Mouse (Mus musculus) C2C12 (cell line): ENCODE data around the gene Cda.

ENCODE experiments used
- CEBPB ChIP-seq: IDR thresholded peaks from one replicate; pipeline ENCODE4 v1.6.1; 2011; ENCODE audit warnings: low read depth, mild to moderate bottlenecking, control low read depth, moderate library complexity
- CTCF ChIP-seq: IDR thresholded peaks from one replicate; pipeline ENCODE4 v1.5.1; 2011; ENCODE audit not compliant: control insufficient read depth, insufficient read depth, insufficient read length
- MAX ChIP-seq: IDR thresholded peaks from one replicate; pipeline ENCODE4 v1.6.1; 2011; ENCODE audit warnings: mild to moderate bottlenecking, control low read depth
- MYOD1 ChIP-seq: IDR thresholded peaks from one replicate; pipeline ENCODE4 v1.6.1; 2011; ENCODE audit warnings: low read depth; ENCODE audit not compliant: control insufficient read depth, insufficient read length
- MYOG ChIP-seq: IDR thresholded peaks from one replicate; pipeline ENCODE4 v1.6.1; 2011; ENCODE audit not compliant: control insufficient read depth, insufficient read length; ENCODE audit errors: extremely low read depth
- USF1 ChIP-seq: IDR thresholded peaks from one replicate; pipeline ENCODE4 v1.6.1; 2011; ENCODE audit warnings: low read depth, mild to moderate bottlenecking, control low read depth, moderate library complexity

DNA sequence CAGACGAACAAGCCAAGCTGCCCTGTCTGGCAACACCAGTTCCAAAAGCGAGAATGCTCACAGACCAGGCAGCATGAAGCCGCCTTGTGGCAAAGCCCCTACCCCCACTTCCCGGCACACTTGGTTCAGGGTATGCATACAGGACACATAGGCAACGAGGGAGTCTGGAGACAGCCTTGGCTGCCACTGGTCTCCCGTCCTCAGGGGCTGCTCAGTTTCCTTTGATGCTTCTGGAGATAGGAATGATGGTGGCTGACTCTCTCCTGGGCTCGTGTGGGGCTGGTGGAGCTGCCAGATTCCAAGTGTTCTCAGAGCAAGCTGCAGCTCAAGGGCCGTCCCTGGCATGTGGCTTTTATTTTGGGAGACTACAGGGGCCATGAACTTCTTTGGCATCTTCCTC is 26.4 kb downstream of the Cda start:
- no peak for TF ChIP-seq CTCF
- no peak for TF ChIP-seq USF1
- no peak for TF ChIP-seq MYOD1
- TF ChIP-seq MYOG: no peak
- no peak for TF ChIP-seq MAX
- TF ChIP-seq CEBPB: no peak
